Mouse (Mus musculus): ENCODE data around the gene Cts8. TPM values are rescaled to one million over a fixed set of nuclear protein-coding genes. Genes with fewer than 3 reads are reported as not detected.
A peak's percentile ranks its signal among the peaks of the same experiment; 100 is the strongest.

Gene Cts8
- total RNA-seq (2017): not detected in 3 replicates

DNA sequence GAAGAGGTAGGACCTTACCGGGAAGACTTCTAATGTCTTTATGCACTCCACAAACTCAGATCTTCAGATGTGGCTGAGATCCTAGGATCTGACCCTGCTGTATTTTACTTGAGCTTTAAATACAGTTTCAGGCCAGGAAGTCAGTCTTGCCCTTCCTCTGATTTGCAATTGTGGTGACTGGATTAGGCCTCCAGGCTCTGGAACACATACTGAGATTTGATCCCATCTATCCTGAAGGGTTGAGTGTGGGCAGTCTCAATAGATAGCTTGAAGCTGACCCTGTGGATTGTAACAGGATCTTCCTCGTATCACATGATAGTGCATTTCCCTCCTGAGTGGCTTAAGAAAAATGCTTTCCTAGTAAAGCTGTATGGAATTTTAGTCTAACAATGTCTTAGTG is at the start of gene Cts8:
Cts8 (minus strand) TSS at position 101 of the 400 bp plus-strand sequence.
- no peak for ATAC-seq (replicated peaks; ENCODE audit: insufficient number of reproducible peaks, low FRiP score, low TSS enrichment, poor library complexity, severe bottlenecking)

GRCm38 (mm10) chr13:61288739-61289138 is 33.6 kb upstream of the Cts8 start, which contains the start of gene Gm49398:
Gene Gm49398, minus strand, starts transcription at chr13:61288839.
- ATAC-seq (replicated peaks; ENCODE audit: insufficient number of reproducible peaks, low FRiP score, low TSS enrichment, poor library complexity, severe bottlenecking): no peak

- peak; percentile 40; the same call in 1 of the 2 replicates for ATAC-seq (replicated peaks; ENCODE audit: insufficient number of reproducible peaks, low FRiP score, low TSS enrichment, poor library complexity, severe bottlenecking)
Observed at GRCm38 (mm10) chr13:61241076-61241947, 13.8 kb downstream of the Cts8 start.

DNA sequence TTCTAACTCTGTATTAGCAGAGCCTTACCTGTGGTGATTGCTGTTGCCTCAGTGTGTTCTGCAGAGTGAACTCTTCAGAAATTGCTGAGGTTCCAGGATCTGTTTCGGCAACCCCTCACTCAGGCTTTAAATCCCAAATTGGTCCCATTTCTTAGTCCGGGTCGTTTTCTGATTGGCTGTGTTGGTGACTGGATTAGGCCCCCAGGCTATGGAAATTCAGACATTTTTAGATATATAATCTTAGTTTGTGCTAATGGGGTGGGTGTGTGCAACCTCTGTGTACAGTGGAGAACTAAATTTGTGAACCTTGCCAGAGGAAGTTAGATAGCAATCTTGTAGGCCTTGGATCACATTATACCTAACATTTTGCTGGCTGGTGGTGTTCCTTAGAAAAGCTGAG is 51.8 kb downstream of the Cts8 start, which contains the start of gene Cts6:
Cts6 (minus strand) TSS at position 101 of the 400 bp plus-strand sequence.
- no peak for ATAC-seq (replicated peaks; ENCODE audit: insufficient number of reproducible peaks, low FRiP score, low TSS enrichment, poor library complexity, severe bottlenecking)

Other genes starting within 250 kb of the Cts8 start
- not detected in 3 replicates for gene Ctsj, start 249.4 kb downstream of the Cts8 start, total RNA-seq (2017)
- not detected in 3 replicates for gene Ctsq, start 214.7 kb downstream of the Cts8 start, total RNA-seq (2017)
- gene Ctsr, start 91.1 kb downstream of the Cts8 start, total RNA-seq (2017): not detected in 3 replicates
- not detected in 3 replicates for gene Cts6, start 51.9 kb downstream of the Cts8 start, total RNA-seq (2017)
- not detected in 3 replicates for gene Gm49398, start 33.5 kb upstream of the Cts8 start, total RNA-seq (2017)
- not detected in 3 replicates for gene Cts7, start 102.8 kb upstream of the Cts8 start, total RNA-seq (2017)